Mouse (Mus musculus) ES-E14 (cell line): Measurements from ENCODE around the gene Rprd1b.

Experiments used
- CHD2 ChIP-seq: IDR thresholded peaks from 2 replicates; pipeline ENCODE4 v1.6.1; 2014; ENCODE audit warnings: mild to moderate bottlenecking, low read depth, low read length, inconsistent platforms
- HCFC1 ChIP-seq: IDR thresholded peaks from 2 replicates; pipeline ENCODE4 v1.6.1; 2012; ENCODE audit warnings: low read length, inconsistent platforms, borderline replicate concordance; ENCODE audit not compliant: insufficient read depth
- ZC3H11A ChIP-seq: IDR thresholded peaks from 2 replicates; pipeline ENCODE4 v1.6.1; 2012; ENCODE audit warnings: low read depth, mild to moderate bottlenecking, inconsistent platforms, low read length, borderline replicate concordance
- ZNF384 ChIP-seq: IDR thresholded peaks from 2 replicates; pipeline ENCODE4 v1.6.1; 2012; ENCODE audit warnings: low read depth, low read length, inconsistent platforms

GRCm38 (mm10) chr2:158154641-158155040, 126.3 kb downstream of the Rprd1b start:
- no peak for TF ChIP-seq ZNF384
- TF ChIP-seq HCFC1 = no peak
- TF ChIP-seq CHD2 = no peak
- no peak for TF ChIP-seq ZC3H11A
